Mouse (Mus musculus) left cerebral cortex, adult 2 months (tissue): ENCODE measurements around the gene Pkdcc. TPM values are rescaled to one million over a fixed set of nuclear protein-coding genes. Genes with fewer than 3 reads are reported as not detected.

Experiments used
- DNase-seq, 2 experiments: peaks; one replicate each; pipeline ENCODE4 v3.0.0; 2021 to 2022; ENCODE audit warnings: low spot score in 2 of 2, mixed read lengths in 1 of 2; ENCODE audit errors: extremely low spot score in 1 of 2
- H3K27ac ChIP-seq: fragments of 200-600 bp; 2 replicates; pipeline ENCODE4 v1.8.1; 2022
- H3K4me3 ChIP-seq: fragments of 200-600 bp; 2 replicates; pipeline ENCODE4 v1.8.1; 2022
- CTCF ChIP-seq: fragments of 200-600 bp; IDR thresholded peaks from 2 replicates; pipeline ENCODE4 v1.8.1; 2022; ENCODE audit warnings: antibody characterized with exemption, mild to moderate bottlenecking, moderate library complexity
- intact Hi-C: fragments of 180-260 bp; cut with DNase I; formaldehyde crosslinking; loops from one replicate; pipeline ENCODE4 v1.15.1; 2025
- total RNA-seq, 2 experiments: library from RNA; stranded (reverse); gene quantifications; 2 replicates each; pipeline ENCODE4 v1.2.3; 2021

The Pkdcc gene
- total RNA-seq, 2 experiments from 2014 or later, result 13.6 to 15.1 TPM

GRCm38 (mm10) chr17:83267202-83268128 lies 52.4 kb downstream of the Pkdcc start:
- DNase-seq, result peak; percentile 76 to 77

GRCm38 (mm10) chr17:83271509-83271908 lies 56.4 kb downstream of the Pkdcc start:
- DNase-seq, result peak; percentile 69 to 84
- TF ChIP-seq CTCF, result peak; percentile 86
- H3K4me3 ChIP-seq, result no peak overlapping the region
- intact Hi-C loops, result loop anchor here (2.0 to 5.0 kb wide), 3 partner anchors 181 to 361 kb away; no protein-coding TSS in a partner anchor
- H3K27ac ChIP-seq, result no peak overlapping the region

More at GRCm38 (mm10) chr17:83267202-83268128, 52.4 kb downstream of the Pkdcc start:
- H3K27ac ChIP-seq, result peak overlapping the region; percentile 72
- TF ChIP-seq CTCF, result no peak
- H3K4me3 ChIP-seq, result peak overlapping the region; percentile 21
- intact Hi-C loops, result loop anchor here (1.0 to 5.0 kb wide), 2 partner anchors 465 to 592 kb away; no protein-coding TSS in a partner anchor

- no peak for DNase-seq
- no peak overlapping the region for H3K27ac ChIP-seq
- TF ChIP-seq CTCF, result no peak
- no peak overlapping the region for H3K4me3 ChIP-seq
- intact Hi-C loops, result loop anchor here (5.0 kb wide), 2 partner anchors 180 to 240 kb away; no protein-coding TSS in a partner anchor
Observed at GRCm38 (mm10) chr17:83272641-83273040, 57.5 kb downstream of the Pkdcc start.

- no peak for DNase-seq
- Histone ChIP-seq H3K4me3 (no peak overlapping the region), H3K27ac (no peak overlapping the region)
- no peak for TF ChIP-seq CTCF
- intact Hi-C loops, result loop anchor here (5.0 kb wide), 2 partner anchors 179 to 239 kb away; no protein-coding TSS in a partner anchor
Observed at GRCm38 (mm10) chr17:83273636-83274035, 58.5 kb downstream of the Pkdcc start.

GRCm38 (mm10) chr17:83274101-83274500 lies 59.0 kb downstream of the Pkdcc start:
- no peak for TF ChIP-seq CTCF
- intact Hi-C loops, result loop anchor here (5.0 kb wide), 2 partner anchors 178 to 238 kb away; no protein-coding TSS in a partner anchor
- no peak for DNase-seq
- no peak overlapping the region for H3K4me3 ChIP-seq
- H3K27ac ChIP-seq, result no peak overlapping the region

Other genes starting within 250 kb of the Pkdcc start
- 10 to 100 TPM; 23.2 to 24.2 TPM for gene Eml4, start 135.6 kb downstream of the Pkdcc start, total RNA-seq